Mouse (Mus musculus) mesoderm, embryonic 11.5 days (tissue): ENCODE measurements around the gene Olfr171.
A peak's percentile ranks its signal among the peaks of the same experiment; 100 is the strongest.
"Not testable (repeated sequence)": the region's sequence is repeated elsewhere in the genome, so short reads cannot be mapped to it uniquely, and the experiment has no call there.

Experiments
- DNase-seq: peaks from one replicate; pipeline ENCODE4 v3.0.0-alpha.2; 2012; ENCODE audit warnings: low read depth, low spot score

Gene Olfr171

DNA sequence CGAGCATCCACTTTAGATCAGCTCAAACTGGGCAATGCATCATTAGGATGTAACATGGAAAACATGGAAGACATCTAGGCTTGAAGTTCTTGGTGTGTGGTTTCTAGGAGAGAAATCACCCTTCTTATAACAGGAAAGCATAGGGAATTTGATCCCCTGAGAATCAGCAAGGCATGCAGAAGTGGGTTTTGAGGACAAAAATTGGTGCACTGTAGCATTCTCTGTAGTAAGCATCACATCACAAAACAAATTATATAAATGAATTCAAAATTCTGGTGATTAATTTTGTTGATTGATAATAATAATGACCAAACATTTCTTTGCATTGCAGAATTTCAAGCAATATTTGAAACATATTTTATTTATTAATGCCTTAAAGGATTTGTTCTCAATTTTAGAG is at the start of gene Olfr171:
TSS of gene Olfr171 (minus strand) at position 101 of the 400 bp plus-strand sequence.
- DNase-seq, result no peak

DNA sequence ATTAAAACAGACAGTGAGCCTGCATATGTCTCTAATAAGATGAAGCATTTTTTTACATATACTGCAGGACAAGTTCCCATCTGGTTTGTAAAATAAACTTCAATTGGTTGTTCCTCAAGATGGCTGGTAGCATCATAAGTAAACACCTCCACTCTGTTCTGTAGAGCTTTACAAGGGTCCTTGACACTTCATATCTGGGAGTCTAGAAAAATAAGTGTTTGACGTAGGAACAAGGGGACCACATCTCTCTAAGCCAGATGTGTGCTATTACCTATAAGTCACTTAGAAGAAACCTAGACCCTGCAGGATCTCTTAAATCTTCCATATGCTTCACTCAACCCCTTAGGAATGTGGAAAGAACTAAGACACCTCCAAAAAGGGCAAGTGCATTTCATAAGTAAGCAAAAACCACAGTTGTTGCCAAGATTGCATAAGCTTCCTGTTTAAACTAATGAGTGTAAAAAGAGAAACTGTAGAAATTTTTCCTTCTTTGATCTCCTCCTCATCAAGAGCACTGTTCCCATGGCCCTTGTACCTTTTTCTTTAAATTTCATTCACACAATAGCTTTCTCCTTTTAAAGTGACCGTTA is 41.1 kb upstream of the Olfr171 start:
- no peak for DNase-seq

DNA sequence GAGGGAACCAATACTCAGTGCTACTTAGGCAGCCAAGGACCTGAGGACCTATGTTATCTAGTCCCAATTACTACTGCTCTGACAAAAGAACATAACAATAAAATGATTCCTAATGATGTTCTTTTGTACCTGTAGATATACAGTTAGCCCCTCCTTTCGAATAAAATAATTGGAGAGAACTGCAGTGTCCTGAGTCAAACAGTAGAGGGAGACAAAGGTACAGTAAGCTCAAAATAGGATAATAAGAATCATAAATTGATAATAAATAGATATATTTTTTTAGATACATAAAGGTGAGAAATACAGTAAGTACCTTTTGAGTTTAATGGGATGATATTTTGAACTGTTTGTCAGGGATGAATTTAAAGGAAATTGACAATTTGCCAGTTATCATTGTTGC is 36.6 kb upstream of the Olfr171 start:
- DNase-seq, result peak; percentile 3

DNA sequence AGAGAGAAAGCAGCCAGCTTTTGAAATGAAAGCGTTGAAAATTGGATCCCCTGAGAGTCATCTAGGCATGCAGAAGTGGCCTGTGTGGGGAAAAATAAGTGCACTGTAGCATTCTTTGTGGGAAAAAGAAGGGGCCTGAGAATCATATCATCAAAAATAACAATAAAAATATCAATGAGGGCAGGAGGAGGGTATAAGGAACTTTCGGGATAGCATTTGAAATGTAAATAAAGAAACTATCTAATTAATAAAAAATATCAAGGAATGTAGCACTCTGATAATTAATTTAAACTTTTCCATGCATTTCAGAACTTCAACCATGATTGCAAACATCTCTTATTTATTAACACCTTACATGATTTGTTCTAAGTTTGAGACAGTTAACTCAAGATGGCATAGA is 17.9 kb downstream of the Olfr171 start, which contains the start of gene Olfr170:
TSS of gene Olfr170 (minus strand) at position 101 of the 400 bp plus-strand sequence.
- not testable (repeated sequence) for DNase-seq

DNA sequence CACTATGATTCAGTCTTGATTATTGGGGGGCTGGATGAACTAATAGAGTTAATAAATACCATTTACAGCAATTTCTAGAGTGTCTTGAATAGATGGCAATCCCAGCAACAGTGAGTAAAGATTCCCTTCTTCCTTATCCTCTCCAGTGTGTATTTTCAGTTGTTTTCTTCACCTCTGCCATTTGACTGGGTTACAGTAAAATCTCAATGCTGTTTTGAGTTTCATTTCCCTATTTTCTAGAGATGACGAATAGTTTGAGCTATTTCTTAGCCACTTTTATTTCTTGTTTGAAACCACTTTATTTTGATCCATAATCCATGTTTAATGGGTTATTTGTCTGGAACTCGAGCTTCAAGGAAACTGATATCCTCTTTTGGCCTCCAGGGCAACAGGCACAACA is 26.6 kb downstream of the Olfr171 start:
- no peak for DNase-seq
